Mouse (Mus musculus) brown adipose tissue, adult 24 weeks (tissue): ENCODE data around the gene Lbp. TPM values are rescaled to one million over a fixed set of nuclear protein-coding genes. Genes with fewer than 3 reads are reported as not detected.

ENCODE experiments used
- polyA plus RNA-seq: library from polyadenylated mRNA; stranded (reverse); fragments of >200 nt; gene quantifications from 2 replicates; pipeline ENCODE4 v1.2.4, GENCODE M21; 2012; ENCODE audit not compliant: missing spikeins, insufficient read depth, insufficient read length

Gene Lbp
- polyA plus RNA-seq, 1 experiment, result 6.6 TPM

Other genes with a start within 250 kb of the Lbp start
- 66.0 and 82.7 TPM in 2 replicates for gene Tgm2, start 160.1 kb upstream of the Lbp start, polyA plus RNA-seq
- 0.36 and 0.58 TPM in 2 replicates for gene D630003M21Rik, start 77.3 kb upstream of the Lbp start, polyA plus RNA-seq
- gene Bpi, start 48.4 kb upstream of the Lbp start, polyA plus RNA-seq, result not detected in 2 replicates
- gene Snhg11, start 69.1 kb downstream of the Lbp start, polyA plus RNA-seq, result 0.91 and 4.4 TPM in 2 replicates
- 16.9 and 18.8 TPM in 2 replicates for gene Ralgapb, start 103.4 kb downstream of the Lbp start, polyA plus RNA-seq
- 567 and 679 TPM in 2 replicates for gene Adig, start 196.1 kb downstream of the Lbp start, polyA plus RNA-seq
- gene Arhgap40, start 206.3 kb downstream of the Lbp start, polyA plus RNA-seq, result not detected in 2 replicates